Mouse (Mus musculus) liver, adult (tissue): ENCODE results near the gene Ppp2r5a.

Experiments
- GATA4 ChIP-seq: IDR thresholded peaks from 2 replicates; pipeline ENCODE4 v1.6.1; 2014; ENCODE audit warnings: mild to moderate bottlenecking, low read length; ENCODE audit not compliant: insufficient replicate concordance

Ppp2r5a gene

DNA sequence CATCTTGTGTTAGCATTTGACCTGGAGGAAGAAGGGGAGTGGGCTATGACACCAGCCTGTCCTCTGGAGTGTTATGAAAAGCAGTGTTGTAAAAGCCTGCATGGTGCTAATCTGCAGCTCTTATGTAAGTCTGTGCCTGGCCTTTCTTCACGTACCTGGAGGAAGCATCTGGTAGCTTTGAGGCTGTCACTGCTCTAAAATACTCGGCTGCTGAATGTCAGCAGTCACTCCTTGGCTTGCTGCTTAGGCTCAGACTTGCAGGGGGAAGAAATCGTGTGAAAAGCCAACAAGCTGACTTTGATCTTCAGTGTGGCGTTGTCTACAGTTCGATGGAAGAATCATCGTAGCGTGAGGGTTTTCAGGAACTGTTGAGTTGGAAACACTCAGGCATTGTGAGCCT lies 566 bp downstream of the Ppp2r5a start:
- TF ChIP-seq GATA4, result no peak

DNA sequence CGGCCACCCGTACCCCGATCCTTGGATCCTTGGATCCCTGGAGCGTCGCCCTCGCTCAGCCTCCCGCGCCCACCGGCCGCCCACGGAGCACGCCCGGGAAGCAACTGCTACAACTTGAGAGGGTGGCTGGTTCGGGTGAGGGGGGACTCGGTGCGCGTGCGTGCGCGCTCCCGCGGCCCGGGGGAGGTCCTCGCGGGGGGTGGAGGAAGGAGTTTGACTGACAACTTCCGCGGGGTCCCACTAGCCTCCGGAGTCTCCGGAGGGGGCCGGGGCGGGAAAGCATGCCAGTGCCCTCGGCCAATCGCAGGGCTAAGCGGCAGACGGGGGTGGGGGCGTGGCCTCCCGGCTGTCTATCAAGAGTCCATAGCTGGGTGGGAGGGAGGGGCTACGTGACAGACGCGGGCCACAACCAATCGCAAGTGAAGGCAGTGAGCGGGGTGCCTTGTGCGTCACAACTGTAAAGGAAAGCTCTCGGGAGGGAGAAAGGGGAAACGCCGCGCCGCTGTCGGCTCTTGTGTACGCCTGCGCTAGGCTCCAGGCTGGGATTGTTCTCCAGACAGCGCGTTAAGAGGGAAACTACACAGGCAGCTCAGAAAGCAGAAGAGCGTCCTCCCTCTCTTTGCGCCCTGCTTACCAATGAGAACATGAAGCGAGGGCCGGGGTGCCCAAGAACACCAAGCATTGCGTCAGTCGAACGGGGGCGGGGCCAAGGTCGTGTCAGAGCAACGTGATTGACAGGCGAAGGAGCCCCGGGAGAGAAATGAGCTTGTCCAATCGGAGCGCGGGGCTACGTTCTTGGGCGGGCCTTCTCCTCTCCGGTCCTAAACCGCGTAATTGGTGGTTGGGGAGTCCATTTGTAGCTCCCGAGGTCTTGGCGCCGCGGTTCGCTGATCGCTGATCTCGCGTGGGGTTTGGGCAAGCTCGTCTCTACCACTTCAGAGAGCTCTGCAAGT lies 5.9 kb downstream of the Ppp2r5a start:
- no peak for TF ChIP-seq GATA4

DNA sequence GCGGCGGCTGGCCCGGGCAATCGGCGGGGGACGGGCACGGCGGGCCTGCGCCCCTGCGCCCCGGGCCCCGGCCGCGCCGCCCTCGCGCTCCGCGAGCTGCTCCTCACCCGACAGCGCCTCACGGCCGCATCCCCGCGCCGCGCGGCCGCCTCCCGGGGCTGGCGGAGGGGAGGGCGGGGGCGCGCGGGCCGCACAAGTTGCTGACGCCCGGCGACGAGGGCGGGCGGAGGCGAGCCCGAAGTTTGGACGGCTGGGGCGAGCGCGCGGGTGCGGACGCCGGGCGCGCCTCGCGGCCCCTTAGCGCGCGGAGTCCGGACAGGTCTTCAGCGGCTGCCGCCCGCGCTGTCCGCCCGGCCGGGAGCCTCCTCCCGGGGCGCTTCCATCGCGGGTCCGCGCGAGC lies 6.6 kb downstream of the Ppp2r5a start:
- TF ChIP-seq GATA4, result no peak

DNA sequence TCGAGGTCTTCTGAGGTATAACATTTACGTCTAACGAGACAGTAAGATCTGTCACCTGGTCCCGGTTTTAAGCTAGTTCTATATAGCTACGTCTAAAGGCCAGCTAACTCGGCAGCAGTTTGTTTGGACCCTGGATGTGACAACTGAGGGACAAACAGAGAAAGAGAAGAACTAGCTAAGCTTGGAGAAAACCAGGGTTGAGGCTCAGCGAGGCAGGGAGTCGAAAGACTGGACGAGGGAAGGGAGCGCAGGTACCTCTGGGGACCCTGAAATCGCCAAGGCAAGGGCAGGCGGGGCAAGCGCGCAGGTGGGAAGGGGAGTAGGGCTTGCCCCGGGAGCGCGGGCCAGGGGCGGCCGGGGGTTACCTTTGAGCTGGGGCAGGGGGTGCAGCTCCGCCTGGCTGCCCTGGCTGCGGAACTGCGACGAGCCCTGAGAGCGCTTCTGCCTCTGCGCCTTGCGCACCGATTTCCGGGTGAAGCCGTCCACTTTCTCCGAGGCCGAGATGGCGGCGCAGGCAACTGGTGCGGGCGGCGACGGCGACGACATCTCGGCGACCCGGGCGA lies 7.1 kb downstream of the Ppp2r5a start:
- TF ChIP-seq GATA4, result no peak

DNA sequence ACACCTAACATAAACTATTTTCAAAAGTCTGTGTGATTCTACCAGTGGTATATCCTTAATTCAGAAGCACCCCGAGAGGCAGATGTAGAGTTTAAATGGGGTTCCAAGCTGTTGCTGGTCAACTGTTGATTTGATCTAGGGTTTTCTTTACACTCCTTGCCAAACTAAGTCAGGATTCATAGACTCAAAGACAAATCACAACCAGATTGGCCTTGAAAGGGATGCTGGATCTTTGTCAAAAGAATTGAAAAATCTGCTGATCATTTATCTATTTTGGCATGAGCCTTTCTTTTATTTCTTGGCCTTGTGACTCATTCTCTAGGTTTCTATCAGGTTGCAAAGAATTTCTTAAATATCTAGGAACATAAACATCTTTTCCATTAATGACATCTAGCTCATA lies 7.9 kb downstream of the Ppp2r5a start:
- TF ChIP-seq GATA4, result no peak

DNA sequence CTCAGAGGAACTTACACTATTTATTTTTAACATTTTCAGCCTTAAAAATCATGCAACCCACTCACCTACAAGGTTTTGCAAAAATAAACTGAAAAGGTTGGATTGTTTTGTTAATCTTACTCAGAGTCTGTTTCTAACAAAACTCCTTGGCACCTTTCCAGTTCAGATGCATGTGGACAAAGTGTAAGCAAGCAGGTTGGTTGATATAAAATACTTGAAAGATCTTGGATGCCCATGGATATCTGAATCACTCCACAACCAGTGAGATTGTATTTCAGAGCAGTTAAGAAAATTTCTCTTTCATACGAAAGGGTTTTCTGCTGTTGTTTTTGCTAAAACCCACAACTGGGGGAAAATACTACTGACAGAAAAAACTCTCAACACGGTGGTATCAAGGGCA lies 8.9 kb downstream of the Ppp2r5a start:
- no peak for TF ChIP-seq GATA4

DNA sequence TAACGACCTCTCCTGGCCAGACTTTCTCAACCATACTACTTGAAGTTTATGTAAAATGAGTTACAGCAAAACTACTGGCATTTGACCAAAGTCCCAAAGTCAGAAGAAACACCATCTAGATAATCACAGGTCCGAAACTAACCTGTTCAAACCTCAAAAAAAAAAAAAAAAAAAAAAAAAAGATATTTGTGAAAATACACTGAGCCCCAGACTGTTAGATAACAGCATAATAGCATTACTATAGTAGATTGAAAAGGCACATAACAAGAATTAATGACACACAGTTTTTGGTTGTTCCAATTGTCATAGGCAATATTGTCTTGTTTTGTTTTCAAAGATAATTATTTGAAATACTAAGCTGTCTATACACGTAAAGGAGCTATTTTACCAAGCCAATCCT lies 9.5 kb downstream of the Ppp2r5a start:
- no peak for TF ChIP-seq GATA4

DNA sequence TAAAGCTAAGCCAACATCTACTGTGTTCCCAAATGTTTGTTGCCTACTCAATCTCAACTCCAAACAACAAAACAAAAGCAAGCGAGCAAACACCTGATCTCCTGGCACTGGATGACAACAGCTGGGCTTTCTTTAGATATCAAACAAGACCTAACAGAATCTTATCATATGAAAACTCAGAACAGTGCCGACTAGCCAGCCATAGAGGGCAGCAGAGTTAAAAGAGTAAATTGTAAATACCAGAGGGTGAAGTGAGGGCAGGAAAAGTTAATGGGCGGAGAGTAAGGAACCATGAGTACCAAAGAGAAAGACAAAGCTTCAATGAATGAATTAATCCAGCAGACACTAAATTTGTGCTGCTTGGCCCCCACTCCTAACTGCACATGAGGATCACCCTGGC lies 11.8 kb downstream of the Ppp2r5a start:
- no peak for TF ChIP-seq GATA4

DNA sequence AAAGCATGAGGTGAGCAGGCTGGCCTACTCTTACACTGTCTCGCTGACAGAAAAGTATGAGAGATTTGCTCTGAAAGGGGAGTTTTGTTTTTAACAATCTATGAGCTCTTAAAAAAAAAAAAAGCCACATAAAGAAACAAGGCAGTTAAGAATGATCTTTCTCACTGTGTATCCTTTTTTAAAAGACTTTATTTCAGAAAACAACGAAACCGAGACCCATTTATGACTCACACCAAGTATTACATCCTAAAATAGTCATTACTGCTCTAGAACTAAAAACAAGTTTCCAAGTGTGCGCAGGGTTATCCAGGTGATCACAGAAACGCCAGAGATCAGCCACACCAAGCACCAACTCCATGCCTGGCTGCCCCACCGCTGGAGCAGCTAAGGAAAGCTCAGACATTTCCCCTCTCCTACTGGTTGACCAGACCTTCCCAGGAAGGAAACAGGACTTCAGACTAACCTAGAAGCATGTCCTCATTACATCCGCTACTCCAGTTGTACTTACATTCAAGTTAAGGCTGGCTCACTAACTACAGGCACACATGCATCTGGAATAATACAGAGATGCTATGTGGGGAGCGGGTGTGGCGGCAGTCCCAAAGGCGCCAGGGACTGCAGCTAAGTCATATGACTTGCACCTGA lies 18.2 kb downstream of the Ppp2r5a start:
- TF ChIP-seq GATA4, result no peak

DNA sequence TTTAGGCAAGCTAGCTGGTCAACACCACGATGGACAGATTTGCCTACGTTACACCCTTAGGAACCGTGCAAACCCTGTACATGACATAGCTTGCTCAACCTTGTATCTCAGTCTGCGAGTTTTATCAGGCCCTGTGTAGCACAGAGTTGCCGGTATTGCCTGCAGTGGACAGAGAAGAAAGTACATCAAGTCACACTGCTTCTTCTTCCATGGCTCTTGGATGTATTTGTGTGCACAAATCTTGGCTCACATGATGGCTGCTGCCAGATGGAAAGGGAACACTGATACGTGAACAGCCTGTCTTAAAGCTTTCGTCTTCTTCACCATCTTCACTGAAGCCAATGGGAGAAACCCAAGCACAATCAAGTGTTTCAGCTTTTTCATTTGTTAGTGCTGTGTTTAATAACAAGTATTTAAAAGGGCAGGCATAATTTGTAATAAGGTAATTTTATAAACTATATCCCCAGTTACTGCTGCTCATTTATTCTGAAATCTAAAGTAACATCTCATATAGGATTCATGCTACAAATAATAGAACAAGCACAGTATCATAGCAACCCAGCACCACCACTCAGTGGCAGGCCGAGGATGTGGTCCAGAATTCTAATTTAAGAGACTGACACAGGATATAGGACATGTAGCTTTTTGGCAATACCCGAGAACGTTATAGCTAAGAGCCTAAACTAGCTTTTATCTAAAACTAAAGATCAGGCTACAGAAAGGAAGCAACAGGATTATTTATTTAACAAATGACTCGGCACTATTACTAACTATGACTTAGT lies 20.9 kb downstream of the Ppp2r5a start:
- no peak for TF ChIP-seq GATA4

DNA sequence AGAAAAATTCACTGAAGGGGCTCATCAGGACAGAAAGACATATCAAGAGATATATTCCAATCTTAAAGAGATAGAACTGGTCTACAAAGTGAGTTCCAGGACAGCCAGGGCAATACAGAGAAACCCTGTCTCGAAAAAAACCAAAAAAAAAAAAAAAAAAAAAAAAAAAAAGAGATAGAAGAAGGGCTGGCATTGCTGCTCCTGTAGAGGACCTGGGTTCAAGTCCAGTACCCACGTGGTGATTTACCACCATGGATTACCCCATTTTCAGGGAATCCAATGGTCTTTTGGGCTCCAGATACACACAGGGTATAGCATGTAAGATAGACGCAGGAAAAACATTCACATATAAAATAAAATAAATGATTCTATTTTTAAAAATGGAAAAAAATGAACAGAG lies 22.2 kb downstream of the Ppp2r5a start:
- no peak for TF ChIP-seq GATA4

DNA sequence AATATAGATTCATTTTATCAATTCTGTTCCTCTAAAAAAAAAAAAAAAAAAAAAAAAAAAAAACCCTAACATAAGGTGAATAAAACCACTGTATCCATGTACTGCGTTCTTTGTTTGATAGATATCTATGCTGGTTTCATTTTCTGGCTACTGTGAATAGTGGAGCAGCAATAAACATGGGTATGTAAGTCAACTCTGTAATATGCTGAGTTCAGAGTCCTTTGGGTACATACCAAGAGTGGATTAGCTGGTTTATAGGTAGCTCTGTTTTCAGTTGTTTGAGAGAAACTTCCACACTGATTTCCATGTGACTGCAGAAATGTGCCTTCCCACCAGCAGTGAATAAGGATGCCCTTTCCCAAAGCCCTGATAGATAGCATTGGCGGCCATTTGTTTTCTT lies 25.0 kb downstream of the Ppp2r5a start:
- no peak for TF ChIP-seq GATA4

DNA sequence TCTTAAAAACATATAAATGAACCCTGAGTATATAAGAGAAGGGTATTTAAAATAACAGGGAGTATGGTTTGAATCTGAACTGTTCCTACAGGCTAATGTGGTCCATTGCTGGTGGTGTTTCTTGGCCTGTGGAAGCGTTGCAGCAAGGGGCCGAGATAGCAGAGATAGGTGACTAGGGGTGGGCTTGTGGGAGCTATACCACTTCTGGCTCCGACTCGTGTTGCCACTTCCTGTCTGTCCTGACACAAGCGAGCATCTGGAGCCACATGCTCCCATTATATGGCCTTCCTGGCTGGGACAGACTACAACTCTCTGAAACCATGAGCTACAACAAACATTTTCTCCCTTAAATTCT lies 27.5 kb downstream of the Ppp2r5a start:
- TF ChIP-seq GATA4, result no peak

DNA sequence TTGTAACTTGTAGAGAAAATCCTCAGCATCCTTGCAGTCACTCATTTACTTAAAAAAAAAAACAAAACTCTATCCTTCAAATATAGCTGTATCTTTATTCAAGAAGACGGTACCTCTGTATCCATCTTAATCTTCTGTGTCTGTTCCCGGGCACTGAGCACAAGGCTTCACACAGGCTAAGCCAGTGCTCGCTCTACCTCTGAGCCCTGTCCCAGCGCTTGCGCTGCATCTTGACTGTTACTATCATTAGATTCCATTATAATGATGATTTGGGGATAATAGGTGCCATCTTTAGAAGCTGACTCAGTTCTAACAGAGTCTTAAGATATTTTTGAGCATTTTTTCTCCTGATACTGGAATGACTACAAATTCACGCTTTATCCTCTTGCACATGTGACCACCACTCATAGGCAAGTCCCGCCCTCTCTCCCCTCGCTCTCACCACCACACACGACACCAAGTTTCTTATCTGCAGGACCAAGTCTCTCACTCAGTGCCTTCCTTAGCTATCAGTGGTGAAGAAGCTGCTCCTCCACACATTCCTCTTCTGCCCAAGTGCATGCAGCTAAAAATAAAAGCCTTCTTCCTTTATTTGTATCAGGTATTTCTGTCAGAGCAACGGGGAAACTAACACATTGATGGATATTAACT lies 28.0 kb downstream of the Ppp2r5a start:
- no peak for TF ChIP-seq GATA4

DNA sequence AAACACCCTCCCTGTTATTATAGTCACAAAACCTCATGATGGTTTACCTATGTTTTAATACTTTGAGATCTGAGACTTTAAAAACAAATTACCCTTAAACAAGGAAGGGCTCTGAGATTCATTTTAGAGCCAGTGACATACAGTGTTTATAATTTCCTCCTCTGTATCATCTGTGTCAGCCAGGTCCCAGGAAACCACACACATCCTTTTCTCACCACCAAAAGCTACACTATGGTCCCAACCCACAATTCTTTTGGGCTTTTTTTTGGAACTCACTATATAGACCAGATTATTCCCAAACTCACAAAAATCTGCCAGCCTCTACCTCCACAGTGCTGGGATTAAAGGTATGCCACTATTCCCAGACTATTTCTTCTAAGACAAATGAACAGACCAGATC lies 33.9 kb downstream of the Ppp2r5a start:
- no peak for TF ChIP-seq GATA4

DNA sequence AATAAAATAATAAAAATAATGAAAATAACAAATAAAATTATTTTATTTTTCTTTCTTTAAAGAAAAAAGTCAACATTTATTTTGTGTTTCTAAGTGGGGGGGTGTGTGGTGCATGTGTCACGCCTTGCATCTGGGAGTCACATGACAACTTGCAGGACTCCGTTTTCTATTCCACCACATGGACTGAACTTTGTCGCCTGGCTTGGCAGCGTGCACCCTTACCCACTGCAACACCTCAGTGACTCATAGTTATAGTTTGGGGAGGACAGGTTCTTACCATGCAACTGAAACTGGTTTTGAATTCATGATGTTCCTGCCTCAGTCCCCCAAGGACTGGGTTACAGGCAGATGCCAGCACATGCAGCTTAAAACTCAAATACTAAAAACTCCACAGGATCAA lies 34.9 kb downstream of the Ppp2r5a start:
- no peak for TF ChIP-seq GATA4

DNA sequence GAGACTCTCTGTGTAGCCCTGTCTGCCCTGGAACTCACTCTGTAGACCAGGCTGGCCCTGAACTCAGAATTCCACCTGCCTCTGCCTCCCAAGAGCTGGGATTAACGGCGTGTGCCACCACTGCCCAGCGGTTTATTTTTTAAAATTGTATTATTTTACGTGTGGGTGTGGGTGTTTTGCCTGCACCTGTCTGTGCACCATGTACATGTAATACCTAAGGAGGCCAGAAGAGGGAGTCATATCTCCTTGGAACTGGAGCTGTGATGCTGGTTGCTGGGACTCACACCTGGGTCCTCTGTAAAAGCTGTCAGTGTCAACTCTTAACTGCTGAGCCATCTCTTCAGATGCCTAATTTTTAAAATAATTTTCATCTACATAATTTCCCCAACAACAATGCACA lies 38.6 kb downstream of the Ppp2r5a start:
- TF ChIP-seq GATA4, result no peak
